Mouse (Mus musculus): ENCODE measurements around the gene Epha6. TPM values are rescaled to one million over a fixed set of nuclear protein-coding genes. Genes with fewer than 3 reads are reported as not detected.

Epha6 gene
- polyA plus RNA-seq, 1 experiment from 2014 or later = 0.51 TPM

DNA sequence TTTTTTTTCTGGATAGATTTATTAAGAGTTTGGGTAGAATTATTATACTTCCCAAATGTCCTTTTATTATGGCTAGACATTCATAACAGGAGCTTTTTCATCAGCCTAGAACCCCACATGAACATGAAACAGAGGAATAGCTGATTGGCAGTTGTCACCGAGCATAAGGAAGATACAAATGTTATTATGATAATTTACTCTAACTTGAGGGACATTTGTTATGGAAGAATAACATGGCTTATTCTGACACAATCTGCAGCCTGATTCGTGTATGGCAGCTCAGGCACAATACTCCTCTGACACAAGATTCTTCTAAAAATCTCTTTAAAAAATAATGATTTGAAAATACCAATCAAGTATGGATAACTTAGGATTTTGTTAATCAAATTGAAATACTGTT, 347.7 kb downstream of the Epha6 start:
- no peaks in the 10 kb centered on the region for H3K4me1 ChIP-seq
- H3K9me3 ChIP-seq = no peaks in the 10 kb centered on the region
- ATAC-seq (ENCODE audit: low FRiP score, low read depth) = no peak
- H3K4me3 ChIP-seq = no peak overlapping the region
- WGBS = 73% methylated on average over 2 of the region's 2 CpGs
- H3K9ac ChIP-seq = no peak overlapping the region
- no peaks in the 10 kb centered on the region for H3K27me3 ChIP-seq
- no peak overlapping the region for H3K27ac ChIP-seq
- H3K4me2 ChIP-seq (replicated peaks) = no peak overlapping the region
- no peaks in the 10 kb centered on the region for H3K36me3 ChIP-seq

DNA sequence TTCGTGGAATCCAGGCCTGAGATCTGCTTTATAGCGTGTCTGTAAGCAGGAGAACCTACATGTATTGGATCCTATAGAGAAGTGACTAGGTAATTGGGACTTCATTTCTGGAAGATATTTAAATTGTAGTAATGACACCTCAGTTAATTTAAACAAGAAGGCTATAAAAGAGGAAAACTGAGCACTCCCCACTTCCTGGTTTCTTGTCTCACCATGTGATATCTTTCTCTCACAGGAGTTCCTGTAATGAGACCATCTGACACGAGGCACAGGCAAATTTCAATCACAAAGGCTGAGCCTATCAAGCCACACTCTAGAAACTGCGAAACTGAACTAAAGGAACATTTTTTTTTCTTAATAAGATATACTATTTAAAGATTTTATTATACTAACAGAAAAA, 348.3 kb downstream of the Epha6 start:
- no peak overlapping the region for H3K27ac ChIP-seq
- WGBS = 74% methylated on average over 4 of the region's 4 CpGs
- no peak overlapping the region for H3K4me3 ChIP-seq
- ATAC-seq (ENCODE audit: low FRiP score, low read depth) = no peak
- H3K36me3 ChIP-seq = no peaks in the 10 kb centered on the region
- no peaks in the 10 kb centered on the region for H3K9me3 ChIP-seq
- H3K4me2 ChIP-seq (replicated peaks) = no peak overlapping the region
- no peaks in the 10 kb centered on the region for H3K27me3 ChIP-seq
- no peaks in the 10 kb centered on the region for H3K4me1 ChIP-seq
- H3K9ac ChIP-seq = no peak overlapping the region

DNA sequence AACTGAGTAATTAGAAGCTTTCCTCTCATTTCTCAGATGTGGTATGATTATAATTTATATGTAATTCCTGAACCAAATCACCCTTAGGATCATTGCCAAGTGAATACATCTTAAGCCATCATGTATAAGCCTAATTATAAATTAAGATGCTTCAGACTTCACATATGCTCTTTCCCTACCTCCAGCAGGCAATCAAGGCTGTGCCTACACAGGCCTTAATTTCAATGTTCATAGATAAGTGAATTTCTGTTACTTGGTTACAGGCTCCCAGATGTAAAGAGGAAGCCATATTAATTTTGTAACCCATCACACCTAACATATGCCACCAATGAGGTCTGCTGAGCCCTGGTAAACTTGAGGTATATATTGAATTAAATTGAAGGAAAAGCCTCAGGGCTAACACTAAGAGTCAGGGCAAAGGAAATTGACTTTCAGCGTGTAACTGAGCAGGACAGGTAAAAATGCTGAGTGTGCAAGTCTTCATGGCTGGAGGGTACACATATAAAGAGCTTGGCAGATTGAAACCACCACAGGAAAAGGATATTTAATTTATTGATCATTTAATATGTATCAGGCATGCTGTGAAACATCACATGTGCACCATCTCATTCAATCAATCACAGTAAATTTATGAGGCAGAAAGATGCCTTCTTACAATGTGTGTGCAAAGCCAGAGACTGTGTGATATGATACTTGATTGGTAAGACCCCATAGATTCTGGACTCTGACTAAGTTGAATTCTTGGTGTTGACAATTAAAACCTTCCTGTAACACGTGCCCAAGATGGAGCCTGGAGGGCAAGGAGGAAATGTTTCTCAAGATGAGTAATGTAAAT, 365.8 kb downstream of the Epha6 start:
- H3K36me3 ChIP-seq = no peaks in the 10 kb centered on the region
- H3K4me2 ChIP-seq (replicated peaks) = no peak overlapping the region
- H3K4me1 ChIP-seq = no peaks in the 10 kb centered on the region
- no peaks in the 10 kb centered on the region for H3K9me3 ChIP-seq
- H3K9ac ChIP-seq = no peak overlapping the region
- no peak for ATAC-seq (ENCODE audit: low FRiP score, low read depth)
- WGBS = 45% methylated on average over 2 of the region's 2 CpGs
- no peak overlapping the region for H3K4me3 ChIP-seq
- H3K27ac ChIP-seq = no peak overlapping the region
- H3K27me3 ChIP-seq = no peaks in the 10 kb centered on the region

DNA sequence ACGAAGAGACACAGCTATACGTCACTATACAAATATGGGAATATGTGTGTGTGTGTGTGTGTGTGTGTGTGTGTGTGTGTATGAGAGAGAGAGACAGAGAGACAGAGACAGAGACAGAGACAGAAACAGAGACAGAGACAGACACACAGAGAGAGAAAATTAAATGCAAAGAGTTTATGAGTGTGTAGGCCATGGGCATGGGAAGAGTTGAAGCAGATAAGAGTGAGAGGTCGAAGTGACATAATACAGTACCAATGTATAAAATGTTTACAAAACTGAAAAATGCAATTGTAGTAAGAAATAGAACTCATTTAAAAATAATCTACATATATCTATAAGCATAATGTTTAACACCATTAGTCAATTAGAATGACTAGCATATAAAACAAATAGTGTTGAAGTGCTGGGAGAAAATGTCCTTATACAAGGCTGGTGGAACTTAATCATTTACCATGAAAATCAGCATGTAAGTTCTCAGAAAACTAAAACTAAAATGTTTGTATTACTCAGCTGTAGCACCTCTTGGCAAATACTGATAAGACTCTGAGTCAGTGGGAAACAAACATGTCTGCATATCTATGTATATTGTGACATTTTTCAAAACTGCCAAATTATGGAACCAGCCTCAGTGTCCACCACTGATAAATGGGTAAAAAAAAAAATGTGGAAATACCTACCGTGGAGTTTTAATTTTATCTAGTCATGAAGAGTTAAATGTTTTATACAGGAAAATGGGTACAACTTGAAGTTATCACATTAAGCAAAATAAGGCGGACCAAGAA, 371.2 kb downstream of the Epha6 start:
- no peak for ATAC-seq (ENCODE audit: low FRiP score, low read depth)
- Histone ChIP-seq H3K4me1 (no peaks in the 10 kb centered on the region), H3K9ac (no peak overlapping the region), H3K27ac (no peak overlapping the region), H3K27me3 (no peaks in the 10 kb centered on the region), H3K9me3 (no peaks in the 10 kb centered on the region), H3K4me3 (no peak overlapping the region), H3K36me3 (no peaks in the 10 kb centered on the region), H3K4me2 (replicated peaks) (no peak overlapping the region)
- 88% methylated on average over 5 of the region's 5 CpGs for WGBS

DNA sequence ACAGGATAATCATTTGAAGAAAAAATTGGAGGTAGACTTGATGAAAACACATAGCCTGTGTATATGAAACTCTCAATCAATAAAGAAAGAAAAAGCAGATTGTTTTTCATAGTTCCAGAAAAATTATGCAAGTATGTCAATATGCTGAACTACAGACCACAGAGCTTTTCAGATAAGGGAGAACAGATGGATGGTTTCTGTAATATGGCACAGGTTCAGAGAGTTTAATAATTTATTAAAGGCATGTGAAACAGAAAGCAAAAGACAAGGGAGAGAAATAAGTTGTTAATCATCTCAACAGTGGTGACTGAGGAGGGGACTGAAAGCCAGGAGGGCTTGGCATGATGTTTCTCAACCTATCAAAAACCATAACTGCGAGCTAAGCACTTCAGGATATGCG, 372.3 kb downstream of the Epha6 start:
- ATAC-seq (ENCODE audit: low FRiP score, low read depth) = no peak
- H3K4me2 ChIP-seq (replicated peaks) = no peak overlapping the region
- H3K9me3 ChIP-seq = no peaks in the 10 kb centered on the region
- H3K4me3 ChIP-seq = no peak overlapping the region
- H3K9ac ChIP-seq = no peak overlapping the region
- 78% methylated on average over 2 of the region's 2 CpGs for WGBS
- no peaks in the 10 kb centered on the region for H3K4me1 ChIP-seq
- H3K27me3 ChIP-seq = no peaks in the 10 kb centered on the region
- no peaks in the 10 kb centered on the region for H3K36me3 ChIP-seq
- no peak overlapping the region for H3K27ac ChIP-seq

DNA sequence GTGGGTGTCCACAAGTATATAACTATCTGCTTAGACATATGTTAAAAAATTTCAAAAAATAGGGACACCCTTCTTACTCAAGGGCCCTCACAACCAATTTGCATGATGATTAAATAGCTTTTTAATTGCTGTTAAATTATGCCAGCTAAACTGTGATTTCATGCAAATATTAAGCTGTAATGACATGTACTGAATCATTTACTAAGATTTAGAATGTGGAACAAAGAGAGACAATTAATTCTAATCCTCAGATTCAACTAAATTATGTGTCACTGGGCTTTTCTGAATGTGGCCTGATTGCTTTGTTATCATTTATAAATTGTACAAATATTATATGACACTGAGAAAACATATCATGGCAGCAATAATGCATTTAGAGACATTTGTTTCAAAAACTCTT, 396.2 kb downstream of the Epha6 start:
- H3K4me1 ChIP-seq = no peaks in the 10 kb centered on the region
- H3K36me3 ChIP-seq = no peaks in the 10 kb centered on the region
- H3K27ac ChIP-seq = no peak overlapping the region
- no peak overlapping the region for H3K4me2 ChIP-seq (replicated peaks)
- no peak overlapping the region for H3K9ac ChIP-seq
- no peaks in the 10 kb centered on the region for H3K9me3 ChIP-seq
- H3K4me3 ChIP-seq = no peak overlapping the region
- no peak for ATAC-seq (ENCODE audit: low FRiP score, low read depth)
- H3K27me3 ChIP-seq = no peaks in the 10 kb centered on the region

DNA sequence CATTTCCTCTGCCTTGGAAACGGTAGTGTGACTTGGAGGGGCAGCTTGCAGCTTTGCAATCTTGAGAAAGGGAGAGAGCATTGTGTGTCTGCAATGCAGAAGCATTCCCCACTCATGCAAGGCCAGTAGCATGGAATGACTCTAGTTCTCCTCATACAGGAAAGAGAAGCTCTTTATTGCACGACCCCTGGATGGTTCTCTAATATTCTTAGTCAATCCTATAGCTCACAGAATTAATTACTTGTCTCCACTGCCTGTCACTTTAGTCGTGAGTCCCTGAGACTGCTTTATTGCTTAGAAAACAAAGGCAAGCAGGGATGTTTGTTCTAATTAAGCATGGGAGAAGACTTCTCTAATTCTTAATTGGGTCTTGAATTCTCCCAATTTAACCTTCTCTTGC, 429.8 kb downstream of the Epha6 start:
- no peak overlapping the region for H3K9ac ChIP-seq
- 15% methylated on average over 3 of the region's 3 CpGs for WGBS
- no peaks in the 10 kb centered on the region for H3K4me1 ChIP-seq
- no peak for ATAC-seq (ENCODE audit: low FRiP score, low read depth)
- H3K36me3 ChIP-seq = no peaks in the 10 kb centered on the region
- H3K27me3 ChIP-seq = no peaks in the 10 kb centered on the region
- H3K27ac ChIP-seq = no peak overlapping the region
- no peaks in the 10 kb centered on the region for H3K9me3 ChIP-seq
- no peak overlapping the region for H3K4me3 ChIP-seq
- H3K4me2 ChIP-seq (replicated peaks) = no peak overlapping the region

DNA sequence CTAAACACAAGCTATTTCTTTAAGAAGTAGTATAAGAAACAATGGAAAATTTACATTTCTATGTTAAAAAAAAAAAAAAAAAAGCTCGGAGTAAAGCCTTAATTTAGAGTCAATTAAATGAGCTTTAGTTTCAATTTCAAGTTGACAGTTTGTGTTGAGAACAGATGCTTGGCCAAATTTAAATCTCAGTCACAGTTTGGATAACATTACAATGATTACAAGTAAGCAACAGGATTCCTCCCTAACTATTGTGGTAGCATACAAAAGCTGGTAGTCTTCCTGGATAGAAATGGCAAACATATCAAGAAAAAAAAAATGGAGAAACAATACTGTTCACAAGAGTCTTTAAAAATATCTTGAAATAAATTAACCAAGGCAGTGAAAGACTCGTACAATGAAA, 452.9 kb downstream of the Epha6 start:
- no peaks in the 10 kb centered on the region for H3K4me1 ChIP-seq
- no peaks in the 10 kb centered on the region for H3K9me3 ChIP-seq
- WGBS = 64% methylated on average over 2 of the region's 2 CpGs
- no peak overlapping the region for H3K4me2 ChIP-seq (replicated peaks)
- H3K36me3 ChIP-seq = no peaks in the 10 kb centered on the region
- no peak overlapping the region for H3K27ac ChIP-seq
- no peak for ATAC-seq (ENCODE audit: low FRiP score, low read depth)
- no peak overlapping the region for H3K4me3 ChIP-seq
- no peak overlapping the region for H3K9ac ChIP-seq
- no peaks in the 10 kb centered on the region for H3K27me3 ChIP-seq

DNA sequence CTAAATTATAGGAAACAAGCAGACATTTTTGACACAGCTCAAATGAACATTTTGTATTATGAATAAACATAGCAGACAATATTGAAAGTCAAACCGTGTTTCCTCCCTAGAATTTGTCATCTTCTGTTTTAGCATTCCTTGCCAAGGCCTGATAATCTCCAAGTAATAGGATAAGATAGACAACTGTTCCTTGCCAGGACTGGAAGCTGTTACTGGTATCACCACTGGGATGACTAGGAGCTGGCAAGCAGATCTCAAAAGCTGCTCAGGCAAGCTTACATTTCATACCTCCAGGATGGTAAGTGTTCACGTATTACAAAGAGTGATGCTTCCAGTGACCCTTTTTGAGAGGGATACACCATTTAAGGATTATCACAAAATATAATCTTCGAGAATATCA, 461.0 kb downstream of the Epha6 start:
- Histone ChIP-seq H3K36me3 (no peaks in the 10 kb centered on the region), H3K27me3 (no peaks in the 10 kb centered on the region), H3K27ac (no peak overlapping the region), H3K9me3 (no peaks in the 10 kb centered on the region), H3K4me2 (replicated peaks) (no peak overlapping the region), H3K4me1 (no peaks in the 10 kb centered on the region), H3K4me3 (no peak overlapping the region), H3K9ac (no peak overlapping the region)
- no peak for ATAC-seq (ENCODE audit: low FRiP score, low read depth)
- 73% methylated on average over 3 of the region's 3 CpGs for WGBS

DNA sequence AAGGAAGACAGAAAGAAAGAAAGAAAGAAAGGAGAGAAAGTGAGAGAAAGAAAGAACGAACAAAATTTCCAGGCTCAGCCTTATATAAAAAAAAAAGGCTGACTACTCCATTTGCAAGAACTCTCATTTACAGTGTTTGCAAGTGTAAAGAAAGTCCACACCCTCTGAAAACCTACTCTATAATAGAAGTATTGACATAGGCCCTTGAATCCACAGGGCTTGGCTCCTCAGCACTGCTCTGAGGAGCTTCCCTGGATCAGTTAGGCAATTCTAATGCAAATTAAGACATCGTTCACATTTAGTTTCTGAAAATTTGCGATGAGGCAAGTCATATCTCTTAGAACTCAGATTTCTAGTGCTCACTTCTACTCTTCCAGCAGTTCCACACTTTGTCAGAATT, 483.9 kb downstream of the Epha6 start:
- no peaks in the 10 kb centered on the region for H3K4me1 ChIP-seq
- WGBS = 86% methylated on average over 3 of the region's 3 CpGs
- no peak for ATAC-seq (ENCODE audit: low FRiP score, low read depth)
- no peaks in the 10 kb centered on the region for H3K9me3 ChIP-seq
- H3K9ac ChIP-seq = no peak overlapping the region
- no peak overlapping the region for H3K4me2 ChIP-seq (replicated peaks)
- no peak overlapping the region for H3K27ac ChIP-seq
- no peaks in the 10 kb centered on the region for H3K36me3 ChIP-seq
- H3K27me3 ChIP-seq = no peaks in the 10 kb centered on the region
- no peak overlapping the region for H3K4me3 ChIP-seq

DNA sequence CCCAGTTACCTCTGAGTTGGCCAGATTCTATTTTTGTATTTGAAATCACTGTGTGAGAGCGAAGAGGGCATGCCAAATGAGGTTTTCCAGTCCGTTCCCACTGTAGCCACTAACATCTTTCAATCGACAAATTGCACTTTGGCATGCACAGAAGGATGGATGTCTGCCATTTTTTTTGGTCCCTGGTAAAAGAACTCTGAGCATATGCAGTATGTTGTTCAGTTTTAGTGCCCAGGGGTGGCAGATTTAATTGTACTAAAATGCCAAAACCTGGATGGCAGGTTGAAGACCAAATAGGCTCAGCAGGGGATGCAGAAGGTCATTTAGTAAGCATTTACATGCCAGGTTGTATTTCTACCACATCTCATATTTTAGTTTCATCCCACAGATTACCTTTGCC, 503.1 kb downstream of the Epha6 start:
- Histone ChIP-seq H3K9me3 (no peaks in the 10 kb centered on the region), H3K4me2 (replicated peaks) (no peak overlapping the region), H3K36me3 (no peaks in the 10 kb centered on the region), H3K9ac (no peak overlapping the region), H3K27ac (no peak overlapping the region), H3K4me3 (no peak overlapping the region), H3K27me3 (no peaks in the 10 kb centered on the region), H3K4me1 (no peaks in the 10 kb centered on the region)
- ATAC-seq (ENCODE audit: low FRiP score, low read depth) = no peak
- WGBS = 80% methylated on average over 3 of the region's 3 CpGs

DNA sequence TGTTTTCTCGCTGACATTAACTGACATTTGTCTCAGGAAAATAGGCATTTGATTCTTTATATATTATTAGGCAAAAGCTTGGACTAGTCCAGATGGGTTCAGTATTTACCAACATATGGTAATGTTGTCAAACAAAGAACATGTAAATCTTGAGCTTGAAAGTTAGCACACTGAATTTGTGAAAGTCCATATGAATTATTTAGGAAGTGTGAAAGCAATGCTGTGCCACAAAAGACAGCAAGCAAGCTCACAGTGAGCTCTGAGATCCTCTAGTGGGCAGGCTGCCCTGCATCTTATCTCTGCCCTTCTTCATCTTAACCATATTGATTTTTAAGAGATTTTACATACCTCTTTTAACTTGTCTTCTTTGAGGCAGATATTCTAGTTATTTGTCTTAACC, 510.0 kb downstream of the Epha6 start:
- H3K4me2 ChIP-seq (replicated peaks) = no peak overlapping the region
- ATAC-seq (ENCODE audit: low FRiP score, low read depth) = no peak
- no peaks in the 10 kb centered on the region for H3K27me3 ChIP-seq
- no peaks in the 10 kb centered on the region for H3K9me3 ChIP-seq
- 78% methylated on average over 1 of the region's 1 CpGs for WGBS
- H3K9ac ChIP-seq = no peak overlapping the region
- H3K4me1 ChIP-seq = no peaks in the 10 kb centered on the region
- no peaks in the 10 kb centered on the region for H3K36me3 ChIP-seq
- H3K27ac ChIP-seq = no peak overlapping the region
- no peak overlapping the region for H3K4me3 ChIP-seq

DNA sequence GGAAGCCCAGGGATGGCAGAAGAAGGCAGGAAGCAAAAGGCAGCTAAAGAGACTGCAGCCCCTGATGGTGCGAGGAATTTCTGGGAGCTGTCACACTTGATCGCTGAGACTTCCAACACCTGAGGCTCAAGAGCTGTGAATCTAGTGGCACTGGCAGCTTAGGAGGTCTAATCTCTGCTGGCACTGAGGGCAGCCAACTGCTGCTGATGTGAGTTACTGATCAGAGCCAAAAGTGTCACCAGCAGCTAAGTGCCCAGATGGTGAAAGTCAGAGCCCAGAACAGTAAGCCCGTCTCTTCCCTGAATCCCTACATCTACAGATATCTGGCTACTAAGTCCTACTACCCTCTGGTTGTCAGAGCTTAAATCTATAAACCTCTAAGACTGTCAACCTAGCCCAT, 518.4 kb downstream of the Epha6 start:
- Histone ChIP-seq H3K4me3 (no peak overlapping the region), H3K36me3 (no peaks in the 10 kb centered on the region), H3K27me3 (no peaks in the 10 kb centered on the region), H3K9me3 (no peaks in the 10 kb centered on the region), H3K27ac (no peak overlapping the region), H3K9ac (no peak overlapping the region), H3K4me2 (replicated peaks) (no peak overlapping the region), H3K4me1 (no peaks in the 10 kb centered on the region)
- no peak for ATAC-seq (ENCODE audit: low FRiP score, low read depth)
- WGBS = 82% methylated on average over 3 of the region's 3 CpGs
